Mouse (Mus musculus): ENCODE data around the gene Bdh1.
"Not testable (repeated sequence)": the region's sequence is repeated elsewhere in the genome, so short reads cannot be mapped to it uniquely, and the experiment has no call there.

The Bdh1 gene

GRCm38 (mm10) chr16:31464953-31465352, 42.9 kb downstream of the Bdh1 start:
- in situ Hi-C loops (cut with MboI, MseI): loop anchor here (10.0 kb wide), 1 partner anchor 430 kb away; no protein-coding TSS in a partner anchor

GRCm38 (mm10) chr16:31465630-31466029, 43.5 kb downstream of the Bdh1 start:
- in situ Hi-C loops (cut with MboI, MseI): loop anchor here (10.0 kb wide), 1 partner anchor 429 kb away; no protein-coding TSS in a partner anchor

GRCm38 (mm10) chr16:31466106-31466505, 44.0 kb downstream of the Bdh1 start:
- in situ Hi-C loops (cut with MboI, MseI): loop anchor here (10.0 kb wide), 1 partner anchor 429 kb away; no protein-coding TSS in a partner anchor

- in situ Hi-C loops (cut with MboI, MseI): not testable (repeated sequence)
Measured at GRCm38 (mm10) chr16:31470819-31471218, 48.7 kb downstream of the Bdh1 start.

GRCm38 (mm10) chr16:31471994-31472393, 49.9 kb downstream of the Bdh1 start:
- in situ Hi-C loops (cut with MboI, MseI): no loop called here

- in situ Hi-C loops (cut with MboI, MseI): no loop called here
Measured at GRCm38 (mm10) chr16:31473226-31473625, 51.1 kb downstream of the Bdh1 start.

GRCm38 (mm10) chr16:31475123-31475968, 53.3 kb downstream of the Bdh1 start:
- in situ Hi-C loops (cut with MboI, MseI): no loop called here

GRCm38 (mm10) chr16:31476872-31477603, 55.0 kb downstream of the Bdh1 start:
- in situ Hi-C loops (cut with MboI, MseI): no loop called here

- in situ Hi-C loops (cut with MboI, MseI): no loop called here
Measured at GRCm38 (mm10) chr16:31485336-31485735, 63.3 kb downstream of the Bdh1 start.

GRCm38 (mm10) chr16:31487266-31487665, 65.2 kb downstream of the Bdh1 start:
- in situ Hi-C loops (cut with MboI, MseI): no loop called here

- in situ Hi-C loops (cut with MboI, MseI): no loop called here
Measured at GRCm38 (mm10) chr16:31489096-31489495, 67.0 kb downstream of the Bdh1 start.

GRCm38 (mm10) chr16:31490967-31491366, 68.9 kb downstream of the Bdh1 start:
- in situ Hi-C loops (cut with MboI, MseI): loop anchor here (10.0 kb wide), 1 partner anchor 1864 kb away; no protein-coding TSS in a partner anchor

- in situ Hi-C loops (cut with MboI, MseI): loop anchor here (10.0 kb wide), 1 partner anchor 1862 kb away; no protein-coding TSS in a partner anchor
Measured at GRCm38 (mm10) chr16:31492921-31493549, 71.0 kb downstream of the Bdh1 start.

- in situ Hi-C loops (cut with MboI, MseI): loop anchor here (10.0 kb wide), 1 partner anchor 1861 kb away; no protein-coding TSS in a partner anchor
Measured at GRCm38 (mm10) chr16:31493550-31493965, 71.5 kb downstream of the Bdh1 start.

GRCm38 (mm10) chr16:31493991-31494390, 71.9 kb downstream of the Bdh1 start:
- in situ Hi-C loops (cut with MboI, MseI): loop anchor here (10.0 kb wide), 1 partner anchor 1861 kb away; no protein-coding TSS in a partner anchor

GRCm38 (mm10) chr16:31495356-31495755, 73.3 kb downstream of the Bdh1 start:
- in situ Hi-C loops (cut with MboI, MseI): loop anchor here (10.0 kb wide), 1 partner anchor 1859 kb away; no protein-coding TSS in a partner anchor

- in situ Hi-C loops (cut with MboI, MseI): loop anchor here (10.0 kb wide), 1 partner anchor 1859 kb away; no protein-coding TSS in a partner anchor
Measured at GRCm38 (mm10) chr16:31495769-31496168, 73.7 kb downstream of the Bdh1 start.

GRCm38 (mm10) chr16:31498336-31498735, 76.3 kb downstream of the Bdh1 start:
- in situ Hi-C loops (cut with MboI, MseI): loop anchor here (10.0 kb wide), 1 partner anchor 1856 kb away; no protein-coding TSS in a partner anchor

GRCm38 (mm10) chr16:31499021-31499420, 76.9 kb downstream of the Bdh1 start:
- in situ Hi-C loops (cut with MboI, MseI): loop anchor here (10.0 kb wide), 1 partner anchor 1856 kb away; no protein-coding TSS in a partner anchor

- in situ Hi-C loops (cut with MboI, MseI): loop anchor here (10.0 kb wide), 1 partner anchor 1855 kb away; no protein-coding TSS in a partner anchor
Measured at GRCm38 (mm10) chr16:31499681-31500310, 77.7 kb downstream of the Bdh1 start.

GRCm38 (mm10) chr16:31500532-31500931, 78.5 kb downstream of the Bdh1 start:
- in situ Hi-C loops (cut with MboI, MseI): no loop called here
